Mouse (Mus musculus): ENCODE data around the gene Tuba3b. TPM values are rescaled to one million over a fixed set of nuclear protein-coding genes. Genes with fewer than 3 reads are reported as not detected.

The Tuba3b gene
- polyA plus RNA-seq, 1 experiment, result not detected

- no peak overlapping the region for H3K27ac ChIP-seq (ENCODE audit: insufficient read depth, low read length)
- TF ChIP-seq POLR2A (IDR thresholded peaks at IDR 0.05; ENCODE audit: low read depth, low read length), result no peak
- TF ChIP-seq CTCF (IDR thresholded peaks at IDR 0.05; ENCODE audit: borderline replicate concordance, insufficient read depth, low read length), result no peak
- H3K4me3 ChIP-seq (ENCODE audit: insufficient read depth, low read length), result no peak overlapping the region
- peaks cover 6% of the 10 kb centered on the region; the same call in 1 of the 2 replicates for H3K4me1 ChIP-seq (ENCODE audit: control insufficient read depth, insufficient read depth, low read length)
Measured at GRCm38 (mm10) chr6:145604648-145605047, 10.9 kb upstream of the Tuba3b start.

DNA sequence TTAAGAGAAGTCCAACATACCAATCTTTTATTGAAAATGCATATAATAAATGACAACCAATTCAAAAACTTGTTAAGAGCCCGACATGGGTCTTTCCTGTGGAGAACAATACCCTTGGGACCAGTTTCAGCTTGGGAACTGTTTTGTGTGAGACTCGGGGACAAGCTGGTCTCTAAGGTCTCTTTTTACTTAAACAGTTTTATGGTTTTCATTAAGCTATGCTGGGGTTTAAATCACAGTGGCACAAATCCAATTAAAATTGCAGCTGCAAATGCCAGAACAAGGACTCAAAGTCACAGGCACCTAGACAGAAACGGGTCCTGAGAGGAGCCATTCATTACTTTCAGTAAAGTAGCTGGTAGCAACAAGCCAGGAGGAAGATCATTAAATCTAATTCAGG lies 10.4 kb upstream of the Tuba3b start:
- Histone ChIP-seq H3K4me1 (ENCODE audit: control insufficient read depth, insufficient read depth, low read length) (peaks cover 6% of the 10 kb centered on the region; the same call in 1 of the 2 replicates), H3K4me3 (ENCODE audit: insufficient read depth, low read length) (no peak overlapping the region), H3K27ac (ENCODE audit: insufficient read depth, low read length) (no peak overlapping the region)
- TF ChIP-seq POLR2A (IDR thresholded peaks at IDR 0.05; ENCODE audit: low read depth, low read length) (no peak), CTCF (IDR thresholded peaks at IDR 0.05; ENCODE audit: borderline replicate concordance, insufficient read depth, low read length) (no peak)

DNA sequence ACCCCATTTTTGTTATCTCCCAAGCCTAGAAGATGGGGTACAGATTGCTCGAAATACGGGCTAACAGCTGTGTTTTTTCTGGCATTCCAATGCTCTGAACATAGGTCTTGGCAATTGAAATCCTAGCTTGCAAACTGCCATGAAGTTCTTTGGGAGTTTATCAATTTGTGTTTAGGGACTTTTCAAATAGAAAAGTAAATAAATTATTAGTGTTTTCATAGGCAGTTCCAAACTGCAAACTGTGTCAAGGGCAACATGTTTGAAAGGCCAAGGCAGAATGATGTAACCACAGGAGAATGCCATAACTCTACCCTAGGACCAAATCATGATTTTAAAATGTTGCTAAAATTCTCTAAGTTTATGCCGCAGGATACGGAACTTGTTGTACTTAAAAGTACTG lies 7.8 kb upstream of the Tuba3b start:
- TF ChIP-seq POLR2A (IDR thresholded peaks at IDR 0.05; ENCODE audit: low read depth, low read length), result no peak
- TF ChIP-seq CTCF (IDR thresholded peaks at IDR 0.05; ENCODE audit: borderline replicate concordance, insufficient read depth, low read length), result no peak
- Histone ChIP-seq H3K4me1 (ENCODE audit: control insufficient read depth, insufficient read depth, low read length) (peaks cover 6% of the 10 kb centered on the region; the same call in 1 of the 2 replicates), H3K27ac (ENCODE audit: insufficient read depth, low read length) (no peak overlapping the region), H3K4me3 (ENCODE audit: insufficient read depth, low read length) (no peak overlapping the region)

- Histone ChIP-seq H3K4me3 (ENCODE audit: insufficient read depth, low read length) (no peak overlapping the region), H3K4me1 (ENCODE audit: control insufficient read depth, insufficient read depth, low read length) (peaks cover 6% of the 10 kb centered on the region; the same call in 1 of the 2 replicates), H3K27ac (ENCODE audit: insufficient read depth, low read length) (no peak overlapping the region)
- TF ChIP-seq POLR2A (IDR thresholded peaks at IDR 0.05; ENCODE audit: low read depth, low read length) (no peak), CTCF (IDR thresholded peaks at IDR 0.05; ENCODE audit: borderline replicate concordance, insufficient read depth, low read length) (no peak)
Measured at GRCm38 (mm10) chr6:145608693-145609092, 6.9 kb upstream of the Tuba3b start.

- Histone ChIP-seq H3K27ac (ENCODE audit: insufficient read depth, low read length) (no peak overlapping the region), H3K4me1 (ENCODE audit: control insufficient read depth, insufficient read depth, low read length) (peaks cover 6% of the 10 kb centered on the region; the same call in 1 of the 2 replicates), H3K4me3 (ENCODE audit: insufficient read depth, low read length) (no peak overlapping the region)
- TF ChIP-seq POLR2A (IDR thresholded peaks at IDR 0.05; ENCODE audit: low read depth, low read length) (no peak), CTCF (IDR thresholded peaks at IDR 0.05; ENCODE audit: borderline replicate concordance, insufficient read depth, low read length) (no peak)
Measured at GRCm38 (mm10) chr6:145610901-145611300, 4.7 kb upstream of the Tuba3b start.

- H3K27ac ChIP-seq (ENCODE audit: insufficient read depth, low read length), result no peak overlapping the region
- no peak for TF ChIP-seq POLR2A (IDR thresholded peaks at IDR 0.05; ENCODE audit: low read depth, low read length)
- TF ChIP-seq CTCF (IDR thresholded peaks at IDR 0.05; ENCODE audit: borderline replicate concordance, insufficient read depth, low read length), result no peak
Measured at GRCm38 (mm10) chr6:145612611-145613010, 2.9 kb upstream of the Tuba3b start.

GRCm38 (mm10) chr6:145614219-145614618 lies 1.3 kb upstream of the Tuba3b start, which contains the start of gene Lmntd1:
Gene Lmntd1 (minus strand): TSS chr6:145614319.
- no peak within 1 kb of the TSS for H3K27ac ChIP-seq (ENCODE audit: insufficient read depth, low read length)
- no peak within 1 kb of the TSS for H3K4me3 ChIP-seq (ENCODE audit: insufficient read depth, low read length)
- no peaks in the 10 kb centered on the region for H3K4me1 ChIP-seq (ENCODE audit: control insufficient read depth, insufficient read depth, low read length)
- TF ChIP-seq CTCF (IDR thresholded peaks at IDR 0.05; ENCODE audit: borderline replicate concordance, insufficient read depth, low read length), result no peak
- no peak for TF ChIP-seq POLR2A (IDR thresholded peaks at IDR 0.05; ENCODE audit: low read depth, low read length)

More at GRCm38 (mm10) chr6:145612611-145613010, 2.9 kb upstream of the Tuba3b start:
- H3K4me3 ChIP-seq (ENCODE audit: insufficient read depth, low read length), result no peak overlapping the region
- peaks cover 6% of the 10 kb centered on the region; the same call in 1 of the 2 replicates for H3K4me1 ChIP-seq (ENCODE audit: control insufficient read depth, insufficient read depth, low read length)

GRCm38 (mm10) chr6:145616402-145617229 lies 1.1 kb downstream of the Tuba3b start:
- no peak for TF ChIP-seq CTCF (IDR thresholded peaks at IDR 0.05; ENCODE audit: borderline replicate concordance, insufficient read depth, low read length)
- TF ChIP-seq POLR2A (IDR thresholded peaks at IDR 0.05; ENCODE audit: low read depth, low read length), result no peak
- Histone ChIP-seq H3K4me1 (ENCODE audit: control insufficient read depth, insufficient read depth, low read length) (no peaks in the 10 kb centered on the region; the same call in 1 of the 2 replicates), H3K4me3 (ENCODE audit: insufficient read depth, low read length) (no peak overlapping the region), H3K27ac (ENCODE audit: insufficient read depth, low read length) (no peak overlapping the region)

DNA sequence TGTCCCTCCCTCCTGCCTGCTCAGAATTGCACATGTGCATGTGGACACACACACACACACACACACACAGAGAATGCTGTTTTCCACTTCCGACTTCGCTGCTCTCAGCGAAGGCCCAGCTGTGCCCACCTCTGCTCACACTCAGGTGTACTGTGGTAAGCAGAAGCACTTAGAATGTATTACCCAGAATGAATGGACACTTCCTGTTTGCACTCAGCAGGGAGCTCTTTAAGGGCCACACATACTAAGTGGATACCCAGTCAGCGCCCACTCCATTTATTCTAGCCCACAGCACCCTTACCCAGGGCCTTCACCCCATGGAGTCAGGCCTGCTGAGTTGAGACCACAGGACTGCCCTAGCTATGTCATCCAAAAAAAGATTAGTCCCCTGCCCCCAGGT lies 7.6 kb downstream of the Tuba3b start:
- H3K4me3 ChIP-seq (ENCODE audit: insufficient read depth, low read length), result no peak overlapping the region
- no peak for TF ChIP-seq CTCF (IDR thresholded peaks at IDR 0.05; ENCODE audit: borderline replicate concordance, insufficient read depth, low read length)
- no peak for TF ChIP-seq POLR2A (IDR thresholded peaks at IDR 0.05; ENCODE audit: low read depth, low read length)
- no peak overlapping the region for H3K27ac ChIP-seq (ENCODE audit: insufficient read depth, low read length)
- H3K4me1 ChIP-seq (ENCODE audit: control insufficient read depth, insufficient read depth, low read length), result no peaks in the 10 kb centered on the region; the same call in 1 of the 2 replicates

GRCm38 (mm10) chr6:145630269-145630668 lies 14.7 kb downstream of the Tuba3b start:
- Histone ChIP-seq H3K4me1 (ENCODE audit: control insufficient read depth, insufficient read depth, low read length) (no peaks in the 10 kb centered on the region), H3K4me3 (ENCODE audit: insufficient read depth, low read length) (no peak overlapping the region), H3K27ac (ENCODE audit: insufficient read depth, low read length) (no peak overlapping the region)
- TF ChIP-seq POLR2A (IDR thresholded peaks at IDR 0.05; ENCODE audit: low read depth, low read length) (no peak), CTCF (IDR thresholded peaks at IDR 0.05; ENCODE audit: borderline replicate concordance, insufficient read depth, low read length) (no peak)

Data from embryonic fibroblast, embryonic 13.5 days (primary cell).